Mouse (Mus musculus) midbrain, embryonic 14.5 days (tissue): ENCODE measurements around the gene Mybbp1a. TPM values are rescaled to one million over a fixed set of nuclear protein-coding genes. Genes with fewer than 3 reads are reported as not detected.
A peak's percentile ranks its signal among the peaks of the same experiment; 100 is the strongest.

Experiments used
- ATAC-seq: fragments of 200-750 bp; cut with Nextera tagmentation; 2 replicates; pipeline ENCODE4 v1.8.0; 2017; ENCODE audit warnings: moderate number of reproducible peaks, moderate library complexity; ENCODE audit not compliant: low FRiP score, low TSS enrichment
- DNase-seq: peaks from one replicate; pipeline ENCODE4 v3.0.0-alpha.2; 2015
- H3K27ac ChIP-seq: fragments of 300-500 bp; sonication (generic); replicated peaks from 2 replicates; pipeline ENCODE4 v1.5.1; 2014; ENCODE audit warnings: mild to moderate bottlenecking, low read depth, low read length, moderate library complexity
- H3K27me3 ChIP-seq: fragments of 300-500 bp; sonication (generic); 2 replicates; pipeline ENCODE4 v1.6.1; 2014; ENCODE audit warnings: low read length, control low read depth, mixed read lengths; ENCODE audit not compliant: control insufficient read depth, insufficient read depth
- H3K36me3 ChIP-seq: fragments of 300-500 bp; sonication (generic); 2 replicates; pipeline ENCODE4 v1.6.1; 2014; ENCODE audit warnings: low read length, control low read depth; ENCODE audit not compliant: control insufficient read depth, insufficient read depth
- H3K4me1 ChIP-seq: fragments of 300-500 bp; sonication (generic); 2 replicates; pipeline ENCODE4 v1.6.1; 2014; ENCODE audit warnings: mild to moderate bottlenecking, antibody characterized with exemption, low read length, control low read depth; ENCODE audit not compliant: control insufficient read depth, insufficient read depth
- H3K4me2 ChIP-seq: fragments of 300-500 bp; sonication (generic); 2 replicates; pipeline ENCODE4 v1.6.1; 2014; ENCODE audit warnings: mild to moderate bottlenecking, low read length, moderate library complexity
- H3K4me3 ChIP-seq: fragments of 300-500 bp; sonication (generic); replicated peaks from 2 replicates; pipeline ENCODE4 v1.5.1; 2014; ENCODE audit warnings: low read depth, low read length
- H3K9ac ChIP-seq: fragments of 300-500 bp; sonication (generic); replicated peaks from 2 replicates; pipeline ENCODE4 v1.6.1; 2014; ENCODE audit warnings: mild to moderate bottlenecking, low read length, moderate library complexity
- H3K9me3 ChIP-seq: fragments of 300-500 bp; sonication (generic); 2 replicates; pipeline ENCODE4 v1.6.1; 2016; ENCODE audit warnings: low read length, control low read depth, mixed read lengths; ENCODE audit not compliant: control insufficient read depth
- WGBS: fragments of 180-500 bp; shearing (Covaris S2); extraction: QIAGEN DNeasy Blood & Tissue Kit; methylation state at CpG from one replicate; pipeline ENCODE4 v1.1.7; 2014; 5-methylcytosine and 5-hydroxymethylcytosine counted together
- polyA plus RNA-seq: library from polyadenylated mRNA; unstranded; fragments of >200 nt; fragmentation: Nextera tagmentation; extraction: Ambion mirVana; gene quantifications from 2 replicates; pipeline ENCODE4 v1.2.1, GENCODE M21; 2014

Gene Mybbp1a
- 52.0 and 66.0 TPM in 2 replicates for polyA plus RNA-seq

- H3K4me1 ChIP-seq, result peaks cover 7% of the 10 kb centered on the region
- peaks cover 38% of the 10 kb centered on the region for H3K36me3 ChIP-seq
- H3K4me2 ChIP-seq, result peak within 1 kb of the TSS; percentile 86
- ATAC-seq, result peak; percentile 91
- no peaks in the 10 kb centered on the region for H3K27me3 ChIP-seq
- DNase-seq, result peak; percentile 99
- peak within 1 kb of the TSS; percentile 84 for H3K4me3 ChIP-seq
- H3K27ac ChIP-seq, result peak within 1 kb of the TSS; percentile 91
- peak within 1 kb of the TSS; percentile 75 for H3K9ac ChIP-seq
- H3K9me3 ChIP-seq, result no peaks in the 10 kb centered on the region
- under 1% methylated on average over 46 of the region's 46 CpGs for WGBS
These were observed at the start of gene Mybbp1a for GRCm38 (mm10) chr11:72440965-72441664. Gene Mybbp1a (plus strand): TSS chr11:72441355.

DNA sequence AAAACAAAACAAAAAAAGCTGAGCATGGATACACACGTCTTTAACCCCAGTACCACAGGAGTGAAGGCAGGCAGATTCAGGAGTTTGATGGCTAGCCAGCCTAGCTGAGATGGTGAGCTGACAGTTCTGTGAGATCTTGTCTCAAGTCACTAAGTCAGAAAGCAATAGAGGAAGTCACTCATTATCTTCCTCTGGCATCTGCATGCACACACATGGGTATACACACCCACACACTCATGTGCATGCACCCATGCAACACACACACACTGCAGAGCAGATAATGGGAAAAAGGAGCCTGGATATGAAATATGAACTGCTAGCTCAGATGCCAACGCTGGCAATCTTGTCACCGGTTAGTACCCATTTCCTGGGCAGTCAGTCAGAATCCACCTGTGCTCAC lies 47.9 kb upstream of the Mybbp1a start:
- no peak for DNase-seq
- H3K27ac ChIP-seq, result no peak overlapping the region

GRCm38 (mm10) chr11:72393669-72394068 lies 47.5 kb upstream of the Mybbp1a start:
- H3K36me3 ChIP-seq, result no peaks in the 10 kb centered on the region
- WGBS, result 50% methylated on average over 5 of the region's 5 CpGs
- no peak overlapping the region for H3K4me2 ChIP-seq
- H3K4me1 ChIP-seq, result no peaks in the 10 kb centered on the region
- H3K9ac ChIP-seq, result no peak overlapping the region
- no peak overlapping the region for H3K4me3 ChIP-seq
- H3K27me3 ChIP-seq, result no peaks in the 10 kb centered on the region
- H3K9me3 ChIP-seq, result no peaks in the 10 kb centered on the region
- H3K27ac ChIP-seq, result no peak overlapping the region
- ATAC-seq (no peak), DNase-seq (peak; percentile 37)

More for the DNA sequence above, 47.9 kb upstream of the Mybbp1a start:
- no peaks in the 10 kb centered on the region for H3K4me1 ChIP-seq
- no peak overlapping the region for H3K4me2 ChIP-seq
- H3K27me3 ChIP-seq, result no peaks in the 10 kb centered on the region
- ATAC-seq, result no peak
- 91% methylated on average over 3 of the region's 3 CpGs for WGBS
- H3K36me3 ChIP-seq, result no peaks in the 10 kb centered on the region
- no peak overlapping the region for H3K4me3 ChIP-seq
- H3K9ac ChIP-seq, result no peak overlapping the region
- no peaks in the 10 kb centered on the region for H3K9me3 ChIP-seq

DNA sequence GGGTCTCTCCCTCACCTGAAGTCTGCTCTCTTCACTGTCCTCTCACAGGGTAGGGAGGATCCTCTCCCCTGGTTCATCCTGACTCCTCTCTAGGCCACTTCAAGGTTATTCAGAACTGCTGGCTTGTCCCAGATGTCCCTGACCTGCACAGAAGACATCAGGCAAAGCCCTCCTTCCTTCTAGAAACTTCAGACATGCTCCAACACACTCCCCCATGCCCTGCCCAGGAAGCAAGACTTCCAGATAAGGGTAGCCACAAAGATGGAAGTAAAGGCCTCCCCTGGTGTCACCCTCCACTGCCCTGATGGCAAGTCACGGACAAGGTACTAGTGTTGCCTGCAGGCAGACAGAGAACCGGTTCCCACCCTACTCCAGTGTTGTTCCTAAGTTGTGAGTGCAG lies 46.5 kb upstream of the Mybbp1a start:
- WGBS, result 77% methylated on average over 2 of the region's 2 CpGs
- Histone ChIP-seq H3K4me1 (no peaks in the 10 kb centered on the region), H3K4me2 (no peak overlapping the region), H3K9me3 (no peaks in the 10 kb centered on the region), H3K4me3 (no peak overlapping the region), H3K36me3 (no peaks in the 10 kb centered on the region), H3K27me3 (no peaks in the 10 kb centered on the region), H3K9ac (no peak overlapping the region), H3K27ac (no peak overlapping the region)
- DNase-seq (no peak), ATAC-seq (no peak)

DNA sequence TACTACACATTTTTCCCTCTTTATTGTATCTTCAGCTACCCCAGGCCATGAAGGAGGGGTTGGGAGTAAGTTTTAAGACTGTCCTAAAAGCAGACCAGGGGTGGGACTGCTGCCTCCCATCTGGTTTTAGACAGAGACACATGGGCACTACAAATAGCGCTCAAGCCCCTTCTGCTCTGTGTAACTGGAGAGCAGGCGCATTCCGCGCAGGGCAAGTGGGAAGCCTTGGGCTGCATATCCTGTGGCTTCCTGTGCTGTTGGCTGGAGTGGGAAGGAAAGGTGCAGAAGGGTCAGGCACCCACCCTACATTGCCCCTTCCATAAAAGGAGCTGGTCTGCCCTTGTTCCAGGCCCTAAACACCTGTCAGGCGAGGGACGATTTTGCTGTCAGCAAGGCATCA lies 45.5 kb upstream of the Mybbp1a start:
- no peaks in the 10 kb centered on the region for H3K36me3 ChIP-seq
- H3K4me2 ChIP-seq, result no peak overlapping the region
- 88% methylated on average over 6 of the region's 6 CpGs for WGBS
- H3K27me3 ChIP-seq, result no peaks in the 10 kb centered on the region
- no peaks in the 10 kb centered on the region for H3K9me3 ChIP-seq
- no peak for DNase-seq
- H3K4me3 ChIP-seq, result no peak overlapping the region
- H3K4me1 ChIP-seq, result no peaks in the 10 kb centered on the region
- H3K27ac ChIP-seq, result no peak overlapping the region
- H3K9ac ChIP-seq, result no peak overlapping the region
- no peak for ATAC-seq

- no peaks in the 10 kb centered on the region for H3K9me3 ChIP-seq
- DNase-seq, result no peak
These were observed 44.5 kb upstream of the Mybbp1a start for GRCm38 (mm10) chr11:72396621-72397020.

DNA sequence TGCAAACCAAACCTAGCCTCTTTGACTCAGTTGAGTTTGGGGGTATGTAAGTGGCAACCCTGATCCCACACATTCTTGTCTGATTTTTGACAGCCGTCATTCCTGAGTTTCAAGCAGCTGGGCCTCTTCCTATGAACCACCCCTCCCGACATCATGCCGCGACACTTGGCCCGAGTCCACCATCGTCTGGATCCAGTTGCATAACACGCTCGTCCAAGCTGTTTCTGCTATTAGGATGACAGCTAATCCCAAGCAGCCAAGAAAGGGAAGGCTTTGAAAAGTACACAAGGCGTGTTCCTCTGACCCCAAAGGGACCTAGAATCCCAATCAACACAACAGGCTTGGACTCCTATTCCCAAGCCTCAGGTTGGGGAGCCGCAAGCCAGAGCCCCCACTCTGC lies 44.1 kb upstream of the Mybbp1a start:
- H3K27ac ChIP-seq, result no peak overlapping the region
- ATAC-seq (no peak), DNase-seq (no peak)
- no peaks in the 10 kb centered on the region for H3K27me3 ChIP-seq
- no peaks in the 10 kb centered on the region for H3K36me3 ChIP-seq
- no peak overlapping the region for H3K4me2 ChIP-seq
- H3K4me1 ChIP-seq, result no peaks in the 10 kb centered on the region
- no peaks in the 10 kb centered on the region for H3K9me3 ChIP-seq
- WGBS, result 83% methylated on average over 10 of the region's 10 CpGs
- no peak overlapping the region for H3K4me3 ChIP-seq
- H3K9ac ChIP-seq, result no peak overlapping the region

More at GRCm38 (mm10) chr11:72396621-72397020, 44.5 kb upstream of the Mybbp1a start:
- no peak for ATAC-seq
- no peaks in the 10 kb centered on the region for H3K4me1 ChIP-seq
- no peak overlapping the region for H3K9ac ChIP-seq
- WGBS, result 90% methylated on average over 7 of the region's 7 CpGs
- H3K4me2 ChIP-seq, result no peak overlapping the region
- no peak overlapping the region for H3K27ac ChIP-seq
- no peaks in the 10 kb centered on the region for H3K36me3 ChIP-seq
- no peak overlapping the region for H3K4me3 ChIP-seq
- H3K27me3 ChIP-seq, result no peaks in the 10 kb centered on the region

- no peaks in the 10 kb centered on the region for H3K4me1 ChIP-seq
- no peak overlapping the region for H3K9ac ChIP-seq
- no peak for ATAC-seq
- H3K27ac ChIP-seq, result no peak overlapping the region
- H3K36me3 ChIP-seq, result no peaks in the 10 kb centered on the region
- no peaks in the 10 kb centered on the region for H3K9me3 ChIP-seq
- DNase-seq, result no peak
- 84% methylated on average over 8 of the region's 8 CpGs for WGBS
- H3K27me3 ChIP-seq, result no peaks in the 10 kb centered on the region
- H3K4me2 ChIP-seq, result no peak overlapping the region
- H3K4me3 ChIP-seq, result no peak overlapping the region
These were observed 43.2 kb upstream of the Mybbp1a start for GRCm38 (mm10) chr11:72397811-72398525.

DNA sequence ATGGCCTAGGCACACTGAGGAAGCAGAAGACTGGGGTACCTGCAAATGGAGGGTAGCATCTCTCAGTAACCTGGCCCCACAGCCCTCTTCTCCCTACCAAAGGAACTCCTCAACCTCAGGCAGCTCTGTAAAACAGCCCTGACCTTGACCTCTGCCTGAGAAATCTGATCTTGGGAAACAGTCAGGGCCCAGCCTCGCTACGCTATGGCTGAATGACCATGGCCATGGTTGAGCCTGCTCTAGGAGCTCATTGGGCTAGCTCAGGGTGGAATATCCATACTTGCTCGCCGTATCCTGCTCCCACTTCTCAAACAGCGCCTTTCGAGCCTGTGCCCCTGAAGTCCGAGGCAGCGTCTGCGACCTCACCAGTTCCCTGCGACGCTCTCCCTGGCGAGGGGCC lies 40.1 kb upstream of the Mybbp1a start:
- Histone ChIP-seq H3K4me2 (no peak overlapping the region), H3K9ac (no peak overlapping the region), H3K27me3 (no peaks in the 10 kb centered on the region), H3K4me1 (no peaks in the 10 kb centered on the region), H3K4me3 (no peak overlapping the region), H3K9me3 (no peaks in the 10 kb centered on the region), H3K36me3 (no peaks in the 10 kb centered on the region), H3K27ac (no peak overlapping the region)
- 91% methylated on average over 12 of the region's 12 CpGs for WGBS
- DNase-seq (no peak), ATAC-seq (no peak)
